Mouse (Mus musculus) myocyte (in vitro differentiated cells): ENCODE measurements at regions not wholly inside any gene's neighbourhood (a gene's known extent, or its start where the extent isn't known, plus 50 kb on each side); places are given as distances from the start of the nearest gene placed in this dataset.

ENCODE experiments used
- H3K27me3 ChIP-seq: one replicate; pipeline ENCODE4 v1.6.1; 2011; ENCODE audit not compliant: control insufficient read depth, insufficient read depth, insufficient read length
- H3K36me3 ChIP-seq: one replicate; pipeline ENCODE4 v1.6.1; 2011; ENCODE audit not compliant: control insufficient read depth, insufficient read depth
- H3K4me2 ChIP-seq: one replicate; pipeline ENCODE4 v1.6.1; 2011; ENCODE audit warnings: low read depth, control low read depth
- H3K4me3 ChIP-seq: one replicate; pipeline ENCODE4 v1.5.1; 2011; ENCODE audit warnings: mild to moderate bottlenecking, control low read depth, moderate library complexity
- H3K79me2 ChIP-seq: one replicate; pipeline ENCODE4 v1.6.1; 2011; ENCODE audit not compliant: control insufficient read depth, insufficient read depth
- H3ac ChIP-seq: one replicate; pipeline ENCODE4 v1.6.1; 2011; ENCODE audit not compliant: control insufficient read depth, insufficient read length
- CEBPB ChIP-seq: IDR thresholded peaks from 2 replicates; pipeline ENCODE4 v1.6.1; 2011; ENCODE audit warnings: mild to moderate bottlenecking, moderate library complexity; ENCODE audit not compliant: poor library complexity, insufficient read depth, severe bottlenecking
- E2F4 ChIP-seq: IDR thresholded peaks from one replicate; pipeline ENCODE4 v1.6.1; 2011; ENCODE audit warnings: mild to moderate bottlenecking, control low read depth, moderate library complexity; ENCODE audit not compliant: insufficient read depth
- MAX ChIP-seq: IDR thresholded peaks from one replicate; pipeline ENCODE4 v1.6.1; 2011; ENCODE audit warnings: low read depth, mild to moderate bottlenecking, control low read depth
- MYOD1 ChIP-seq, 3 experiments: IDR thresholded peaks; one replicate each; pipeline ENCODE4 v1.6.1; 2011; ENCODE audit warnings: control low read depth in 2 of 3, low read depth in 2 of 3, mild to moderate bottlenecking in 2 of 3, moderate library complexity in 1 of 3; ENCODE audit not compliant: insufficient read length in 2 of 3, control insufficient read depth in 1 of 3
- MYOG ChIP-seq, 3 experiments: IDR thresholded peaks; one replicate each; pipeline ENCODE4 v1.6.1; 2011; ENCODE audit warnings: control low read depth in 2 of 3, low read depth in 2 of 3, mild to moderate bottlenecking in 2 of 3; ENCODE audit not compliant: insufficient read length in 2 of 3, control insufficient read depth in 1 of 3, insufficient read depth in 1 of 3
- POLR2A ChIP-seq: IDR thresholded peaks from one replicate; pipeline ENCODE4 v1.6.1; 2011; ENCODE audit warnings: low read depth, mild to moderate bottlenecking, control low read depth, moderate library complexity; ENCODE audit not compliant: insufficient read length
- POLR2AphosphoS2 ChIP-seq: IDR thresholded peaks from one replicate; pipeline ENCODE4 v1.6.1; 2011; ENCODE audit warnings: low read depth, control low read depth; ENCODE audit not compliant: insufficient read length
- REST ChIP-seq: IDR thresholded peaks from one replicate; pipeline ENCODE4 v1.6.1; 2011; ENCODE audit warnings: mild to moderate bottlenecking, control low read depth, moderate library complexity; ENCODE audit not compliant: insufficient read depth, insufficient read length
- SRF ChIP-seq: IDR thresholded peaks from one replicate; pipeline ENCODE4 v1.6.1; 2011; ENCODE audit warnings: low read depth; ENCODE audit not compliant: control insufficient read depth, insufficient read length
- TCF12 ChIP-seq: IDR thresholded peaks from one replicate; pipeline ENCODE4 v1.6.1; 2011; ENCODE audit warnings: mild to moderate bottlenecking, control low read depth; ENCODE audit not compliant: poor library complexity, insufficient read depth, severe bottlenecking
- TCF3 ChIP-seq: IDR thresholded peaks from one replicate; pipeline ENCODE4 v1.6.1; 2011; ENCODE audit warnings: low read depth, control low read depth; ENCODE audit not compliant: insufficient read length
- USF1 ChIP-seq: IDR thresholded peaks from one replicate; pipeline ENCODE4 v1.6.1; 2011; ENCODE audit warnings: low read depth, mild to moderate bottlenecking, control low read depth, moderate library complexity

GRCm38 (mm10) chr17:83093862-83094261 lies 121.2 kb upstream of the Pkdcc start:
- Histone ChIP-seq H3K4me3 (no peak overlapping the region), H3K79me2 (no peaks in the 10 kb centered on the region), H3ac (no peak overlapping the region), H3K4me2 (no peak overlapping the region), H3K27me3 (no peaks in the 10 kb centered on the region), H3K36me3 (no peaks in the 10 kb centered on the region)
- TF ChIP-seq MYOD1 (IDR thresholded peaks at IDR 0.05; ENCODE audit: control insufficient read depth in 1 of 3, insufficient read length in 2 of 3, low read depth in 2 of 3), result no peak
- no peak for TF ChIP-seq USF1

GRCm38 (mm10) chr17:83096451-83096850 lies 118.6 kb upstream of the Pkdcc start:
- Histone ChIP-seq H3K79me2 (no peaks in the 10 kb centered on the region), H3ac (no peak overlapping the region), H3K36me3 (no peaks in the 10 kb centered on the region), H3K27me3 (no peaks in the 10 kb centered on the region), H3K4me2 (no peak overlapping the region), H3K4me3 (no peak overlapping the region)
- TF ChIP-seq POLR2A (no peak), MYOG (IDR thresholded peaks at IDR 0.05; ENCODE audit: control insufficient read depth in 1 of 3, insufficient read depth in 1 of 3, insufficient read length in 2 of 3, low read depth in 2 of 3) (no peak), REST (no peak), TCF12 (no peak), MYOD1 (IDR thresholded peaks at IDR 0.05; ENCODE audit: control insufficient read depth in 1 of 3, insufficient read length in 2 of 3, low read depth in 2 of 3) (no peak), SRF (no peak), USF1 (no peak), E2F4 (no peak), MAX (no peak), TCF3 (no peak), CEBPB (no peak), POLR2AphosphoS2 (no peak)

- Histone ChIP-seq H3K79me2 (no peaks in the 10 kb centered on the region), H3K4me3 (no peak overlapping the region), H3K27me3 (no peaks in the 10 kb centered on the region), H3K36me3 (no peaks in the 10 kb centered on the region), H3ac (no peak overlapping the region), H3K4me2 (no peak overlapping the region)
- TF ChIP-seq CEBPB, result no peak
- TF ChIP-seq E2F4, result no peak
- no peak for TF ChIP-seq MAX
- TF ChIP-seq REST, result no peak
- no peak for TF ChIP-seq MYOD1 (IDR thresholded peaks at IDR 0.05; ENCODE audit: control insufficient read depth in 1 of 3, insufficient read length in 2 of 3, low read depth in 2 of 3)
- no peak for TF ChIP-seq USF1
- TF ChIP-seq TCF12, result no peak
- no peak for TF ChIP-seq TCF3
- no peak for TF ChIP-seq SRF
- TF ChIP-seq MYOG (IDR thresholded peaks at IDR 0.05; ENCODE audit: control insufficient read depth in 1 of 3, insufficient read depth in 1 of 3, insufficient read length in 2 of 3, low read depth in 2 of 3), result no peak
- no peak for TF ChIP-seq POLR2A
- no peak for TF ChIP-seq POLR2AphosphoS2
Observed at GRCm38 (mm10) chr17:83097998-83098397, 117.1 kb upstream of the Pkdcc start.

GRCm38 (mm10) chr17:83098679-83099413 lies 116.2 kb upstream of the Pkdcc start:
- TF ChIP-seq POLR2AphosphoS2 (no peak), CEBPB (no peak), MYOD1 (IDR thresholded peaks at IDR 0.05; ENCODE audit: control insufficient read depth in 1 of 3, insufficient read length in 2 of 3, low read depth in 2 of 3) (no peak), MAX (no peak)
- no peak overlapping the region for H3K4me2 ChIP-seq
- H3K4me3 ChIP-seq, result no peak overlapping the region
- H3K27me3 ChIP-seq, result no peaks in the 10 kb centered on the region
- H3K79me2 ChIP-seq, result no peaks in the 10 kb centered on the region
- H3ac ChIP-seq, result no peak overlapping the region
- H3K36me3 ChIP-seq, result no peaks in the 10 kb centered on the region

- H3K4me3 ChIP-seq, result no peak overlapping the region
- H3K4me2 ChIP-seq, result no peak overlapping the region
- no peak for TF ChIP-seq MAX
- H3ac ChIP-seq, result no peak overlapping the region
- H3K36me3 ChIP-seq, result no peaks in the 10 kb centered on the region
- no peaks in the 10 kb centered on the region for H3K27me3 ChIP-seq
- H3K79me2 ChIP-seq, result no peaks in the 10 kb centered on the region
Observed at GRCm38 (mm10) chr17:83101035-83101434, 114.1 kb upstream of the Pkdcc start.
